Mouse (Mus musculus): ENCODE results near the gene Tnk2. TPM values are rescaled to one million over a fixed set of nuclear protein-coding genes. Genes with fewer than 3 reads are reported as not detected.

Gene Tnk2
- total RNA-seq, 2 experiments from 2014 or later: 112 TPM

Other genes starting within 250 kb of the Tnk2 start
- not detected for gene Tm4sf19, start 243.4 kb upstream of the Tnk2 start, total RNA-seq (2021)
- 10 to 100 TPM; 12.9 to 14.5 TPM for gene Tctex1d2, start 224.2 kb upstream of the Tnk2 start, total RNA-seq (2021)
- gene Pcyt1a, start 213.0 kb upstream of the Tnk2 start, total RNA-seq (2021): 10 to 100 TPM; 40.0 to 41.8 TPM
- not detected for gene Slc51a, start 156.0 kb upstream of the Tnk2 start, total RNA-seq (2021)
- gene Zdhhc19, start 147.6 kb upstream of the Tnk2 start, total RNA-seq (2021): not detected
- gene Tfrc, start 35.0 kb upstream of the Tnk2 start, total RNA-seq (2021): 10 to 100 TPM; 89.4 to 97.8 TPM
- not detected for gene Muc4, start 92.0 kb downstream of the Tnk2 start, total RNA-seq (2021)
- not detected for gene Muc20, start 153.6 kb downstream of the Tnk2 start, total RNA-seq (2021)
- gene Smbd1, start 166.6 kb downstream of the Tnk2 start, total RNA-seq (2021): not detected
- 100 to 1,000 TPM; 122 to 135 TPM for gene Fyttd1, start 233.6 kb downstream of the Tnk2 start, total RNA-seq (2021)
- 10 to 100 TPM; 59.4 to 61.4 TPM for gene Rubcn, start 233.9 kb downstream of the Tnk2 start, total RNA-seq (2021)